Comparison of ENCODE assay signal across 15 mouse cellular contexts in the genomic region with DNA sequence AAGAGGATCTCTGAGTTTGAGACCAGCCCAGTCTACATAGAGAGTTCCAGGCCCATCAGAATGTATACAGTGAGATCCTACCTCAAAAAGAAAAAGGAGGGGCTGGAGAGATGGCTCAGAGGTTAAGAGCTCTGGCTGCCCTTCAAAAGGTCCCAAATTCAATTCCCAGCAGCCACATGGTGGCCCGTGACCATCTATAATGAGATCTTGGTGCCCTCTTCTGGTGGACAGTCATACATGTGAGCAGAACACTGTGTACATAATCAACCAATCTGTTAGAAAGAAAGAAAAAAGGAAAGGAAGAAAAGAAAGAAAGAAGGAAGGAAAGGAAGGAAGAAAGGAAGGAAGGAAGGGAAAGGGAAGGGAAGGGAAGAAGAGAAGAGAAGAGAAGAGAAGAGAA. TPM values are rescaled to one million over a fixed set of nuclear protein-coding genes. Genes with fewer than 3 reads are reported as not detected.
A peak's percentile ranks its signal among the peaks of the same experiment; 100 is the strongest.
DNase-seq lines count a peak whose midpoint lies in the region; ATAC-seq and TF ChIP-seq lines count a peak whose summit lies in the region.
"Had no signal": no experiment of that assay in that cellular context is flagged by ENCODE, and none has a peak within 500 bp of the region (broad histone marks: within the 10 kb centered on the region; RNA-seq: fewer than 3 reads in every experiment).

No protein-coding gene starts in this region.

- H3K27me3 ChIP-seq in intestine, postnatal 0 days (replicated peaks; ENCODE audit: control insufficient read depth, insufficient read depth, low read length), result no peaks in the 10 kb centered on the region
- no peaks in the 10 kb centered on the region for H3K27me3 ChIP-seq in intestine, embryonic 16.5 days (replicated peaks; ENCODE audit: control insufficient read depth, insufficient read depth, low read length)
- H3K27me3 ChIP-seq in lung, postnatal 0 days (replicated peaks; ENCODE audit: insufficient read depth, low read length), result no peaks in the 10 kb centered on the region
- no peaks in the 10 kb centered on the region for H3K27me3 ChIP-seq in small intestine, adult 2 months (ENCODE audit: control insufficient read depth, insufficient read depth, low read length)
- peaks cover 45% of the 10 kb centered on the region for H3K27me3 ChIP-seq in forebrain, embryonic 13.5 days

- H3K9ac ChIP-seq in intestine, postnatal 0 days (ENCODE audit: low read depth, low read length), result no peak overlapping the region
- H3K9ac ChIP-seq in intestine, embryonic 16.5 days (ENCODE audit: low read depth, low read length), result no peak overlapping the region
- no peak overlapping the region for H3K9ac ChIP-seq in lung, postnatal 0 days (replicated peaks; ENCODE audit: low read depth)
- no peak overlapping the region for H3K9ac ChIP-seq in forebrain, embryonic 13.5 days
- H3K9ac ChIP-seq: hindbrain, embryonic 15.5 days; limb, embryonic 13.5 days; midbrain, embryonic 13.5 days had no signal

- 89% methylated on average over 1 of the region's 1 CpGs for WGBS in intestine, postnatal 0 days
- 70% methylated on average over 1 of the region's 1 CpGs for WGBS in intestine, embryonic 16.5 days
- 75% methylated on average over 1 of the region's 1 CpGs for WGBS in lung, postnatal 0 days
- 68% methylated on average over 1 of the region's 1 CpGs for WGBS in small intestine, adult 2 months
- WGBS in forebrain, embryonic 13.5 days, result 75% methylated on average over 1 of the region's 1 CpGs

- no peak for TF ChIP-seq POLR2A in small intestine, adult 2 months (IDR thresholded peaks at IDR 0.05; ENCODE audit: low read depth, low read length)

- TF ChIP-seq CTCF in intestine, postnatal 0 days (IDR thresholded peaks at IDR 0.05; ENCODE audit: low read depth), result peak; percentile 57
- peak; percentile 55 for TF ChIP-seq CTCF in lung, postnatal 0 days (IDR thresholded peaks at IDR 0.05)
- peak; percentile 27; the same call in 1 of the 2 replicates for TF ChIP-seq CTCF in small intestine, adult 2 months (IDR thresholded peaks at IDR 0.05; ENCODE audit: extremely low read depth, insufficient read length, insufficient replicate concordance, low read depth, low read length)

- no peaks in the 10 kb centered on the region for H3K9me3 ChIP-seq in intestine, postnatal 0 days (ENCODE audit: control insufficient read depth)
- H3K9me3 ChIP-seq in intestine, embryonic 16.5 days (ENCODE audit: control insufficient read depth, low read length), result no peaks in the 10 kb centered on the region
- H3K9me3 ChIP-seq in lung, postnatal 0 days (ENCODE audit: low read length), result no peaks in the 10 kb centered on the region
- no peaks in the 10 kb centered on the region for H3K9me3 ChIP-seq in forebrain, embryonic 13.5 days (replicated peaks)
- H3K9me3 ChIP-seq: hindbrain, embryonic 15.5 days; limb, embryonic 13.5 days; midbrain, embryonic 13.5 days had no signal

- TF ChIP-seq EP300 in lung, postnatal 0 days (IDR thresholded peaks at IDR 0.05), result no peak

- no peak for DNase-seq in lung, postnatal 0 days (ENCODE audit: low spot score)
- no peak for DNase-seq in lung, postnatal 4 days
- DNase-seq in ES-CJ7 (ENCODE audit: low read depth, low spot score), result peak; percentile 52
- DNase-seq: adrenal gland, postnatal 10 days; cerebellum, postnatal 25 days; heart, adult 11 months; heart, postnatal 10 days; lung, postnatal 10 days had no signal

- no peak overlapping the region for H3K27ac ChIP-seq in intestine, postnatal 0 days (ENCODE audit: low read depth, low read length)
- H3K27ac ChIP-seq in intestine, embryonic 16.5 days (ENCODE audit: low read length), result no peak overlapping the region
- H3K27ac ChIP-seq in lung, postnatal 0 days (ENCODE audit: low read length), result no peak overlapping the region
- no peak overlapping the region for H3K27ac ChIP-seq in small intestine, adult 2 months (ENCODE audit: insufficient read depth, low read depth, low read length)
- H3K27ac ChIP-seq in forebrain, embryonic 13.5 days, result no peak overlapping the region
- H3K27ac ChIP-seq: hindbrain, embryonic 15.5 days; limb, embryonic 13.5 days; midbrain, embryonic 13.5 days had no signal

- no peak overlapping the region for H3K4me3 ChIP-seq in intestine, postnatal 0 days (ENCODE audit: low read depth, low read length)
- H3K4me3 ChIP-seq in intestine, embryonic 16.5 days (ENCODE audit: low read length), result no peak overlapping the region
- H3K4me3 ChIP-seq in lung, postnatal 0 days (ENCODE audit: low read depth, low read length), result no peak overlapping the region
- H3K4me3 ChIP-seq in small intestine, adult 2 months (ENCODE audit: low read depth, low read length), result no peak overlapping the region
- no peak overlapping the region for H3K4me3 ChIP-seq in forebrain, embryonic 13.5 days
- H3K4me3 ChIP-seq: hindbrain, embryonic 15.5 days; limb, embryonic 13.5 days; midbrain, embryonic 13.5 days had no signal

- no peak overlapping the region for H3K4me2 ChIP-seq in intestine, postnatal 0 days (replicated peaks; ENCODE audit: low read depth)
- no peak overlapping the region for H3K4me2 ChIP-seq in intestine, embryonic 16.5 days (ENCODE audit: low read depth, low read length)
- no peak overlapping the region for H3K4me2 ChIP-seq in lung, postnatal 0 days (replicated peaks; ENCODE audit: low read depth, low read length)
- H3K4me2 ChIP-seq in forebrain, embryonic 13.5 days, result no peak overlapping the region
- H3K4me2 ChIP-seq: hindbrain, embryonic 15.5 days; limb, embryonic 13.5 days; midbrain, embryonic 13.5 days had no signal

- no peak for ATAC-seq in intestine, postnatal 0 days
- no peak for ATAC-seq in intestine, embryonic 16.5 days
- no peak for ATAC-seq in lung, postnatal 0 days
- no peak for ATAC-seq in forebrain, embryonic 13.5 days
- ATAC-seq: midbrain, embryonic 13.5 days had no signal

- H3K4me1 ChIP-seq in intestine, postnatal 0 days (replicated peaks; ENCODE audit: control insufficient read depth, insufficient read depth, low read length), result no peaks in the 10 kb centered on the region; the same call in 1 of the 2 replicates
- peaks cover 49% of the 10 kb centered on the region for H3K4me1 ChIP-seq in intestine, embryonic 16.5 days (ENCODE audit: control insufficient read depth, insufficient read depth, low read length)
- no peaks in the 10 kb centered on the region; the same call in 1 of the 2 replicates for H3K4me1 ChIP-seq in lung, postnatal 0 days (ENCODE audit: insufficient read depth, low read depth, low read length)
- peaks cover 37% of the 10 kb centered on the region for H3K4me1 ChIP-seq in small intestine, adult 2 months (ENCODE audit: control insufficient read depth, insufficient read depth, insufficient read length, low read length)
- peaks cover 21% of the 10 kb centered on the region for H3K4me1 ChIP-seq in forebrain, embryonic 13.5 days

- H3K36me3 ChIP-seq in intestine, postnatal 0 days (ENCODE audit: control insufficient read depth, insufficient read depth), result peaks cover 19% of the 10 kb centered on the region
- peaks cover 12% of the 10 kb centered on the region; the same call in 1 of the 2 replicates for H3K36me3 ChIP-seq in intestine, embryonic 16.5 days (ENCODE audit: control insufficient read depth, insufficient read depth, low read length)
- H3K36me3 ChIP-seq in lung, postnatal 0 days (ENCODE audit: insufficient read depth, low read length), result peaks cover 6% of the 10 kb centered on the region; the same call in 1 of the 2 replicates
- peaks cover 31% of the 10 kb centered on the region for H3K36me3 ChIP-seq in small intestine, adult 2 months (ENCODE audit: control insufficient read depth, insufficient read depth, low read length)
- H3K36me3 ChIP-seq in forebrain, embryonic 13.5 days (ENCODE audit: poor library complexity, severe bottlenecking), result no peaks in the 10 kb centered on the region
- H3K36me3 ChIP-seq: hindbrain, embryonic 15.5 days; midbrain, embryonic 13.5 days had no signal

RNA-seq across cellular contexts. Expression of a gene that starts 14.5 kb away (rescaled TPM):
- polyA plus RNA-seq in intestine, postnatal 0 days (2015; fragmentation: Nextera tagmentation; extraction: Ambion mirVana), result 31.4 and 37.0 TPM in 2 replicates
- 13.2 and 19.1 TPM in 2 replicates for polyA plus RNA-seq in intestine, embryonic 16.5 days (2015; fragmentation: Nextera tagmentation; extraction: Ambion mirVana)
- polyA plus RNA-seq in lung, postnatal 0 days (2015; fragmentation: Nextera tagmentation; extraction: Ambion mirVana), result 0.50 and 0.82 TPM in 2 replicates
- 26.0 and 66.6 TPM in 2 replicates for polyA plus RNA-seq in small intestine, adult 2 months (2012; rRNA removed)
- 0.08 and 0.09 TPM in 2 replicates for polyA plus RNA-seq in forebrain, embryonic 13.5 days (2015; fragmentation: Nextera tagmentation; extraction: Ambion mirVana)

RNA-seq across cellular contexts. Expression of a gene that starts 17.0 kb away (rescaled TPM):
- polyA plus RNA-seq in intestine, postnatal 0 days (2015; fragmentation: Nextera tagmentation; extraction: Ambion mirVana), result 108 and 109 TPM in 2 replicates
- polyA plus RNA-seq in intestine, embryonic 16.5 days (2015; fragmentation: Nextera tagmentation; extraction: Ambion mirVana), result 90.0 and 95.3 TPM in 2 replicates
- 107 and 108 TPM in 2 replicates for polyA plus RNA-seq in lung, postnatal 0 days (2015; fragmentation: Nextera tagmentation; extraction: Ambion mirVana)
- 90.5 and 207 TPM in 2 replicates for polyA plus RNA-seq in small intestine, adult 2 months (2012; rRNA removed)
- polyA plus RNA-seq in forebrain, embryonic 13.5 days (2015; fragmentation: Nextera tagmentation; extraction: Ambion mirVana), result 12.8 and 13.8 TPM in 2 replicates

RNA-seq across cellular contexts. Expression of a gene that starts 45.7 kb away (rescaled TPM):
- 16.9 and 19.0 TPM in 2 replicates for polyA plus RNA-seq in intestine, postnatal 0 days (2015; fragmentation: Nextera tagmentation; extraction: Ambion mirVana)
- polyA plus RNA-seq in intestine, embryonic 16.5 days (2015; fragmentation: Nextera tagmentation; extraction: Ambion mirVana), result 5.0 and 7.6 TPM in 2 replicates
- 106 and 123 TPM in 2 replicates for polyA plus RNA-seq in lung, postnatal 0 days (2015; fragmentation: Nextera tagmentation; extraction: Ambion mirVana)
- 11.7 and 11.9 TPM in 2 replicates for polyA plus RNA-seq in small intestine, adult 2 months (2012; rRNA removed)
- polyA plus RNA-seq in forebrain, embryonic 13.5 days (2015; fragmentation: Nextera tagmentation; extraction: Ambion mirVana), result 0.13 and 0.26 TPM in 2 replicates

RNA-seq across cellular contexts. Expression of a gene that starts 52.4 kb away (rescaled TPM):
- polyA plus RNA-seq in intestine, postnatal 0 days (2015; fragmentation: Nextera tagmentation; extraction: Ambion mirVana), result 104 and 110 TPM in 2 replicates
- 106 and 107 TPM in 2 replicates for polyA plus RNA-seq in intestine, embryonic 16.5 days (2015; fragmentation: Nextera tagmentation; extraction: Ambion mirVana)
- 96.7 and 100 TPM in 2 replicates for polyA plus RNA-seq in lung, postnatal 0 days (2015; fragmentation: Nextera tagmentation; extraction: Ambion mirVana)
- 122 and 167 TPM in 2 replicates for polyA plus RNA-seq in small intestine, adult 2 months (2012; rRNA removed)
- polyA plus RNA-seq in forebrain, embryonic 13.5 days (2015; fragmentation: Nextera tagmentation; extraction: Ambion mirVana), result 10.2 and 12.3 TPM in 2 replicates
